Mouse (Mus musculus): ENCODE measurements around the gene Gm49776.
"Not testable (repeated sequence)": the region's sequence is repeated elsewhere in the genome, so short reads cannot be mapped to it uniquely, and the experiment has no call there.

Gm49776 gene

GRCm38 (mm10) chr16:18258221-18258620 is at the start of gene Gm49776:
TSS of gene Gm49776 (minus strand) at chr16:18258321.
- no peak for DNase-seq (ENCODE audit: low read depth, low spot score)

- not testable (repeated sequence) for DNase-seq (ENCODE audit: low read depth, low spot score)
Observed at GRCm38 (mm10) chr16:18289614-18290013, 31.5 kb upstream of the Gm49776 start.

GRCm38 (mm10) chr16:18289067-18289588 is 31.0 kb upstream of the Gm49776 start, which contains the start of gene Dgcr8:
TSS of gene Dgcr8 (minus strand) at chr16:18289246.
- peak; percentile 97 for DNase-seq (ENCODE audit: low read depth, low spot score)

- DNase-seq (ENCODE audit: low read depth, low spot score), result no peak
Observed at GRCm38 (mm10) chr16:18288581-18289061, 30.5 kb upstream of the Gm49776 start.

- peak; percentile 21 for DNase-seq (ENCODE audit: low read depth, low spot score)
Observed at GRCm38 (mm10) chr16:18288166-18288565, 30.0 kb upstream of the Gm49776 start.

- no peak for DNase-seq (ENCODE audit: low read depth, low spot score)
Observed at GRCm38 (mm10) chr16:18275166-18275565, 17.0 kb upstream of the Gm49776 start.

GRCm38 (mm10) chr16:18268182-18268581 is 10.1 kb upstream of the Gm49776 start:
- no peak for DNase-seq (ENCODE audit: low read depth, low spot score)

GRCm38 (mm10) chr16:18265024-18265423 is 6.9 kb upstream of the Gm49776 start:
- no peak for DNase-seq (ENCODE audit: low read depth, low spot score)

- DNase-seq (ENCODE audit: low read depth, low spot score), result no peak
Observed at GRCm38 (mm10) chr16:18253866-18254265, 4.3 kb downstream of the Gm49776 start.

- DNase-seq (ENCODE audit: low read depth, low spot score), result no peak
Observed at GRCm38 (mm10) chr16:18252736-18253135, 5.4 kb downstream of the Gm49776 start.

- no peak for DNase-seq (ENCODE audit: low read depth, low spot score)
Observed at GRCm38 (mm10) chr16:18250828-18251790, 7.0 kb downstream of the Gm49776 start.

- DNase-seq (ENCODE audit: low read depth, low spot score), result no peak
Observed at GRCm38 (mm10) chr16:18250231-18250630, 7.9 kb downstream of the Gm49776 start.

- DNase-seq (ENCODE audit: low read depth, low spot score), result peak; percentile 35
Observed at GRCm38 (mm10) chr16:18249364-18249967, 8.7 kb downstream of the Gm49776 start.

- DNase-seq (ENCODE audit: low read depth, low spot score), result peak; percentile 98
Observed at GRCm38 (mm10) chr16:18248433-18249363, 9.4 kb downstream of the Gm49776 start, which contains the start of the genes Trmt2a and Ranbp1. TSS of gene Trmt2a (plus strand) at chr16:18248679. TSS of gene Ranbp1 (minus strand) at chr16:18248732.

GRCm38 (mm10) chr16:18247521-18248399 is 10.4 kb downstream of the Gm49776 start:
- DNase-seq (ENCODE audit: low read depth, low spot score), result no peak

- DNase-seq (ENCODE audit: low read depth, low spot score), result no peak
Observed at GRCm38 (mm10) chr16:18241581-18241980, 16.5 kb downstream of the Gm49776 start.

- no peak for DNase-seq (ENCODE audit: low read depth, low spot score)
Observed at GRCm38 (mm10) chr16:18236676-18237501, 21.2 kb downstream of the Gm49776 start.

GRCm38 (mm10) chr16:18235389-18236065 is 22.6 kb downstream of the Gm49776 start:
- peak; percentile 67 for DNase-seq (ENCODE audit: low read depth, low spot score)

All from forelimb bud, embryonic 11.5 days (tissue).